Mouse (Mus musculus) embryonic facial prominence, embryonic 12.5 days (tissue): Measurements from ENCODE around the gene Vps33a. TPM values are rescaled to one million over a fixed set of nuclear protein-coding genes. Genes with fewer than 3 reads are reported as not detected.

ENCODE experiments used
- ATAC-seq: fragments of 200-750 bp; cut with Nextera tagmentation; 2 replicates; pipeline ENCODE4 v1.8.0; 2017; ENCODE audit not compliant: insufficient number of reproducible peaks, insufficient read depth, low FRiP score, low TSS enrichment
- H3K27ac ChIP-seq: fragments of 300-500 bp; sonication (generic); 2 replicates; pipeline ENCODE4 v1.5.1; 2016; ENCODE audit warnings: mild to moderate bottlenecking
- H3K27me3 ChIP-seq: fragments of 300-500 bp; sonication (generic); 2 replicates; pipeline ENCODE4 v1.6.1; 2016; ENCODE audit warnings: mild to moderate bottlenecking, moderate library complexity
- H3K36me3 ChIP-seq: fragments of 300-500 bp; sonication (generic); 2 replicates; pipeline ENCODE4 v1.6.1; 2016; ENCODE audit warnings: mild to moderate bottlenecking
- H3K4me1 ChIP-seq: fragments of 300-500 bp; sonication (generic); 2 replicates; pipeline ENCODE4 v1.6.1; 2016
- H3K4me2 ChIP-seq: fragments of 300-500 bp; sonication (generic); replicated peaks from 2 replicates; pipeline ENCODE4 v1.6.1; 2016; ENCODE audit warnings: mild to moderate bottlenecking, moderate library complexity
- H3K4me3 ChIP-seq: fragments of 300-500 bp; sonication (generic); 2 replicates; pipeline ENCODE4 v1.5.1; 2016; ENCODE audit warnings: mild to moderate bottlenecking
- H3K9ac ChIP-seq: fragments of 300-500 bp; sonication (generic); 2 replicates; pipeline ENCODE4 v1.6.1; 2016; ENCODE audit warnings: mild to moderate bottlenecking, moderate library complexity
- H3K9me3 ChIP-seq: fragments of 300-500 bp; sonication (generic); 2 replicates; pipeline ENCODE4 v1.6.1; 2016; ENCODE audit warnings: mild to moderate bottlenecking, moderate library complexity
- WGBS: fragments of 180-500 bp; shearing (Covaris S2); methylation state at CpG from one replicate; pipeline ENCODE4 v1.1.7; 2016; 5-methylcytosine and 5-hydroxymethylcytosine counted together
- polyA plus RNA-seq: library from polyadenylated mRNA; unstranded; fragments of >200 nt; fragmentation: Nextera tagmentation; extraction: Ambion mirVana; gene quantifications from 2 replicates; pipeline ENCODE4 v1.2.1, GENCODE M21; 2016

Gene Vps33a
- polyA plus RNA-seq, 1 experiment from 2014 or later = 26.8 TPM

DNA sequence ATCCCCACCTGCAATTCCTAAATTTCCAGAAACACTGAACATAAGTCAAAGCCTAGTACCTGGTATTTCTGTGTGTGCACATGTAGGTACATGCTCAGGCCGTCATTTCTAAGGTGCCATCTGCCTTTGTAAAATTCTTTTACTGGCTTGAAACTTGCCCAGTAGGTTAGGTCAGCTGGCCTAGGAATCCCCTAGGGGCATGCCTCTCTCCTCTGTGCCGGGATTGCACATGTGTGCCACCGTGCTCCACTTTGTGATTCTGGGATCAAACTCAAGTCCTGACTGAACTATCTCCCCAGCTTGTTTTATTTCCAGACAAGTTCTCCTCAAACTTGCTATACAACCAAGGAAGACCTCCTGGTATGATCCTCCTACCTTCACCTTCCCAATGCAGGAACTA is 3.9 kb upstream of the Vps33a start:
- Histone ChIP-seq H3K4me1 (peaks cover 6% of the 10 kb centered on the region), H3K27ac (no peak overlapping the region), H3K4me3 (no peak overlapping the region), H3K4me2 (no peak overlapping the region), H3K9ac (no peak overlapping the region), H3K36me3 (peaks cover 41% of the 10 kb centered on the region), H3K27me3 (no peaks in the 10 kb centered on the region), H3K9me3 (no peaks in the 10 kb centered on the region)
- WGBS = 73% methylated on average over 3 of the region's 3 CpGs
- ATAC-seq = no peak

DNA sequence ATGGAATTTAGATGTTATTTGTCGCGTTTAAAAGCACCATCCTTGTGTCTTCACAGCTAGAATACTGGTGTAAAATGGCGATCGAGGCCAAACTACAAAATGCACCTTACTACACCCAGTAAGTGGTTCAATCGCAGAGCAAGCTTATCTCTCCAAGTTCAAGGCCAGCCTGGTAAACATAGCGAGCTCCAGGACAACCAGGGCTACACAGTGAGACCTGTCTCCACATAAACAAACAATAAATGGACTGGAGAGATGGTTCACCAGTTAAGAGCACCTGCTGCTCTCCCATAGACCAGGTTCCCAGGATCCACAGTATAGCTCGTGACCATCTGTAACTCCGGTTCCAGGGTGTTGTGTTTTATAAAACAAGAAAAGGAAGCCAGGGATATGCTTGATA is 524 bp upstream of the Vps33a start:
- Histone ChIP-seq H3K9ac (no peak overlapping the region; the same call in 1 of the 2 replicates), H3K4me2 (peak overlapping the region; percentile 79), H3K36me3 (peaks cover 32% of the 10 kb centered on the region), H3K4me1 (peaks cover 6% of the 10 kb centered on the region), H3K27me3 (no peaks in the 10 kb centered on the region), H3K9me3 (no peaks in the 10 kb centered on the region), H3K27ac (no peak overlapping the region), H3K4me3 (peak overlapping the region; percentile 97)
- no peak for ATAC-seq
- 60% methylated on average over 8 of the region's 8 CpGs for WGBS

DNA sequence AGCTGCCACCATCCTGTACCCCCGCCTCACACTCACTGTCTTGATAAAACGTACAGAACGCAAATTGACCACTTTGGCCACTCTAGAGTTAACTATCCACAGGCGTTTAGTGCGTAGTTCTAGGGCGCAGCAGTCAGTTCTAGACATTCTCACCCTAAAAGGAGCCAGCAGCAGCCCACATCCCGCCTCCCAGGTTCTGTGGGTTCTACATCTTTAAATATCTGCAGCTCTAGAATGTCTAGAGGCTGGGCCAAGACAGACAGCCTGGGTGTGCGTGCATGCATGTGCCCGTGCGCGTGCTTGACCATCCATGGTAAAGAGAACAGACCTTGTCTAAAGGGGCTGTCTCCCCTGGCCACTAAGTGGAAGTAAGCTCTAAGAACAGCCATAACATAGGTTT is 11.7 kb downstream of the Vps33a start:
- no peak for ATAC-seq
- Histone ChIP-seq H3K27ac (no peak overlapping the region), H3K4me1 (no peaks in the 10 kb centered on the region), H3K4me2 (no peak overlapping the region), H3K36me3 (peaks cover 76% of the 10 kb centered on the region), H3K27me3 (no peaks in the 10 kb centered on the region), H3K4me3 (no peak overlapping the region), H3K9ac (no peak overlapping the region), H3K9me3 (no peaks in the 10 kb centered on the region)
- 95% methylated on average over 11 of the region's 11 CpGs for WGBS

DNA sequence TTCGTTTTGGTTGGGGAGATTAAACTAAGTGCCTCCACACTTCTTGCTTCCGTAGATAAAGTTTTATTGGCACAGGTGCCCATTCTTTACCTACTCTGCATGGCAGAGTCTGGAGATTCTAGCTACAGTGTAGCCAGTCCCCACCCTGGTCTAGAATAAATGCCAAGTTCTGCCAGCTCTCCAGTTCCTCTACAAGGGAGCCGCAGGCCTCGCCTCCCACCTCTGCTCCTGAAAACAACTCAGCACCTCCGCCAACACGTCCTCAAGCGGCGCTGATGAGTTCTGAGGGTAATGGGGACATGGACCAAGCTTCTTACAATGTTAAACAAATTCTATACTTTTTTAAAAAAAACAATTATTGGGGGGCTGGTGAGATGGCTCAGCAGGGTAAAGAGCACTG is 13.2 kb downstream of the Vps33a start:
- Histone ChIP-seq H3K4me3 (no peak overlapping the region), H3K36me3 (peaks cover 71% of the 10 kb centered on the region), H3K4me1 (no peaks in the 10 kb centered on the region), H3K4me2 (no peak overlapping the region), H3K27me3 (no peaks in the 10 kb centered on the region), H3K9me3 (no peaks in the 10 kb centered on the region), H3K9ac (no peak overlapping the region), H3K27ac (no peak overlapping the region)
- no peak for ATAC-seq
- WGBS = 93% methylated on average over 8 of the region's 8 CpGs

DNA sequence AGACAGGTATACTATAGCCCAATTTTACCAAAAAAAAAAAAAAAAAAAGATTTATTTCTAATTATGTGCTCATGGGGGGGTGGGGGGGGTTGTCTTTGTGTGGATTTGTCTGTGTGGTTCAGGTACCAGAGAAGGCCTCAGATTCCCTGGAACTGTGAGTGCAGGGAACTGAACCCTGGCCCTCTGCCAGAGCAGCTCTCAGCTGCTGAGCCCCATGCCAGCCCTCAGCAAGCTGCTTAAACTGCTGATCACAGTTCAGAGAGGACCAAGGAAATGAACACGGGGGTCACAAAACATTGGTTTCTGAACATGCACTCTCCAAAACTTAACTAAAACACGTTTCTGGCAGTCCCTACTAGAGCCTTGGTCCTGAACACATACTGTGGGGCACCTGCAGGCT is 16.4 kb downstream of the Vps33a start:
- Histone ChIP-seq H3K27me3 (no peaks in the 10 kb centered on the region), H3K9ac (no peak overlapping the region), H3K4me2 (no peak overlapping the region), H3K9me3 (no peaks in the 10 kb centered on the region), H3K4me3 (no peak overlapping the region), H3K36me3 (peaks cover 53% of the 10 kb centered on the region), H3K4me1 (no peaks in the 10 kb centered on the region), H3K27ac (no peak overlapping the region)
- ATAC-seq = no peak
- WGBS = 76% methylated on average over 2 of the region's 2 CpGs

DNA sequence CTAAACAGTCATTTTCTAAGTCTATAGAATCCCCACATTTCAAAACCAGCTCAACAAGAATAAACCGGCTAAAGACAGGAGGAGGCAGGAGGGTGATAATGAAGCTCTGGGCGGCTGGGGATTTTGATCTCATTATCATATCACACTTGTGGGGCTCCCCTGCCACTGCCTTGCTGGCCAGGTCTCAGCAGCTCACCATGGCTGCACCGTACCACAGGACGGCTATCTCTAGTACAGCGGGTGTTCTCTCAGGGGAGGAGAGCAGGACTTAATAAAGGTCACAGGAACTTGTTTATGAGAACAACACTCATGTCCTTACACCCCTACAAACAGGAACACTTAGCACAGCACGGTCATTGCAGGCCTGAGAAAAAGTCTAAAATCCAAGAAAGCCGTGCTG is 17.1 kb downstream of the Vps33a start:
- Histone ChIP-seq H3K9ac (no peak overlapping the region), H3K27me3 (no peaks in the 10 kb centered on the region), H3K4me2 (no peak overlapping the region), H3K36me3 (peaks cover 50% of the 10 kb centered on the region), H3K4me1 (no peaks in the 10 kb centered on the region), H3K4me3 (no peak overlapping the region), H3K9me3 (no peaks in the 10 kb centered on the region), H3K27ac (no peak overlapping the region)
- no peak for ATAC-seq
- 95% methylated on average over 7 of the region's 7 CpGs for WGBS

DNA sequence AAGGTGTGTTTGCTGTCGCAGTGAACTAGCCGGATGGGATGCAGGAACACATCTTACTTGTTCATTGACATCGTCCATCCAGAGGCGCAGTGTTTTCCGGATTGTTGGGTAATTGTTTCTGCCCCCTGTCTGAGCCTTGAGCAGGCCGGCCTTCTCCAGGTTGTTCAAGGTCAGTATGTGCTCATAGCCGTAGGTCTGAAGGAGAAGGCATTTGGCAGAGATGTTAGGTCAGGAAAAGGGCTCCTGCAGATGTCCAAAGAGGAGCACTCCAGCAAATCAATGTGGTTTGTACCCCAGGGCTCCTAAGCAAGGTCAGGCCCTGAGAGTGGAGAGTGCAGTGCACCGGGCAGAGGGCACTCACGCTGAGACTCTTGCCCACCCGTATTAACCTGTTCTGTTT is 39.0 kb downstream of the Vps33a start:
- no peaks in the 10 kb centered on the region for H3K9me3 ChIP-seq
- no peaks in the 10 kb centered on the region for H3K4me1 ChIP-seq
- ATAC-seq = no peak
- H3K4me3 ChIP-seq = no peak overlapping the region
- 94% methylated on average over 10 of the region's 10 CpGs for WGBS
- no peak overlapping the region for H3K4me2 ChIP-seq
- peaks cover 64% of the 10 kb centered on the region for H3K36me3 ChIP-seq
- H3K27me3 ChIP-seq = no peaks in the 10 kb centered on the region
- no peak overlapping the region for H3K9ac ChIP-seq
- H3K27ac ChIP-seq = no peak overlapping the region

DNA sequence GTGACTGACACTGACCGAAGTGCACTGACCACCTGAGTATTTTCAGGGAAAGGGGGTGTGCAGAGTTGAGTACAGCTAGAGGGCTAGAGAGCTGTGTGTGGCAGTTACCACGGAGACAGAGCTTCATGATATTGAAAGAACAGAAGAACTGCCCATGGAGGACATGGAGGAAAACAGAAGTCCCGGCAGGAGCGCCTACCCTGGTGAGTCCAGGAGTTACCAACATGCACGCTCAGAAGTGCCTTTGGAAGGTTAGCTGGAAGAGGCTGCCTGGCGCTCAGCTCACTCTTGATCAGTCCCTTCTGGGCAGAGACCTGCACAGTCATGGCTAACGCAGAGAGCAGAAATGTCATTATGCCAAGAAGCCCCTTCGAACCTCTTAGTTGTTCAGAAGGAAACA is 42.8 kb downstream of the Vps33a start:
- peaks cover 59% of the 10 kb centered on the region for H3K36me3 ChIP-seq
- no peak for ATAC-seq
- no peak overlapping the region for H3K27ac ChIP-seq
- H3K4me1 ChIP-seq = no peaks in the 10 kb centered on the region
- H3K27me3 ChIP-seq = no peaks in the 10 kb centered on the region
- H3K4me2 ChIP-seq = no peak overlapping the region
- 84% methylated on average over 8 of the region's 8 CpGs for WGBS
- H3K4me3 ChIP-seq = no peak overlapping the region
- no peaks in the 10 kb centered on the region for H3K9me3 ChIP-seq
- H3K9ac ChIP-seq = no peak overlapping the region

DNA sequence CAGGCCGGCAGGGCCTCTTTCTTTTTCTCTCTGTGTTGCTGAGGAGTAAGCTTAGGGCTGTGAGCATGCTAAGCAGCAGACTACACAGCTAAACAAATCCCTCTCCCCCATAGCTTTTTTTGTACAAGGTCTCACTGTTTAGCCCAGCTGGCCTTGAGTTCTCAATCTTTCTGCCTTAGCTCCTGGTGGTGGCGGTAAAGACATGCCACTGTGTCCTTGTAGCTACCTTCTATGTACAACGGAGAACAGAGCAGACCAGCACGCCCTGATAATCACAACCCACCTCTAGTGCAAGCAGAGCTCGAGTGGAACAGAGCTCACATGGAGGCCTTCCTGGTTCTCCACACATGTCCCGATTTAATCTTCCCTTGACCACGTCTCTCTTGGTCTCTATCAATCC is 44.2 kb downstream of the Vps33a start:
- Histone ChIP-seq H3K4me1 (peaks cover 5% of the 10 kb centered on the region; the same call in 1 of the 2 replicates), H3K27ac (no peak overlapping the region), H3K36me3 (peaks cover 49% of the 10 kb centered on the region), H3K9ac (no peak overlapping the region), H3K9me3 (no peaks in the 10 kb centered on the region), H3K4me2 (no peak overlapping the region), H3K27me3 (no peaks in the 10 kb centered on the region), H3K4me3 (no peak overlapping the region)
- no peak for ATAC-seq
- WGBS = 78% methylated on average over 7 of the region's 7 CpGs

DNA sequence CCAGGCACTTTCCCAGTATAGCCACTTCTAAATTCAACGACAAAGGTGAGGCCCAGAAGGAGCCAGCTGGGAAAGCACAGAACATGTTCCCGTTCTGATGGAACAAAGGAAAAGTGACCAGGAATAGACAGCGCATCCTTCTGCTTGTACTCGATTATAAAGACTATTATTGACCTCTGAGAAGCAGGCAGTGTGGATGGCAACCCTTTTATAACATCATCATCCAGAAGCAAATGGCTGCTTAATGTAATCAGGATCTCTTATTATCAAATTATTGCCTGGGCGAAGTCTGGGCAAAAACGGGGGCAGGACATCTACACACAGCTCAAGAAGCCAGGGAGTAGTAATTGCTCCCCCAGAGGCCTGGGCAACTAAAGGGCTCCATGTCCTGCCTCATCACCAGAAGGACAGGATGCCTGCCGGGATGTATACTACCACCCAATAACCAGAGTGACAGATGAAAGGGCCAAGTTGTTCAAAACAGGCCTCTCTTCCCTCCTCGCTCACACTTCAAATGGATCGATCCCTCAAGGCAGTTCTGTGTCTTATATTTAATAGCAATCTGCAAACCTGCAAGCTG is 46.8 kb downstream of the Vps33a start:
- Histone ChIP-seq H3K27ac (no peak overlapping the region), H3K9ac (no peak overlapping the region), H3K9me3 (no peaks in the 10 kb centered on the region), H3K4me3 (no peak overlapping the region), H3K4me2 (no peak overlapping the region), H3K27me3 (no peaks in the 10 kb centered on the region), H3K4me1 (peaks cover 20% of the 10 kb centered on the region), H3K36me3 (peaks cover 22% of the 10 kb centered on the region)
- WGBS = 94% methylated on average over 9 of the region's 9 CpGs
- ATAC-seq = no peak

DNA sequence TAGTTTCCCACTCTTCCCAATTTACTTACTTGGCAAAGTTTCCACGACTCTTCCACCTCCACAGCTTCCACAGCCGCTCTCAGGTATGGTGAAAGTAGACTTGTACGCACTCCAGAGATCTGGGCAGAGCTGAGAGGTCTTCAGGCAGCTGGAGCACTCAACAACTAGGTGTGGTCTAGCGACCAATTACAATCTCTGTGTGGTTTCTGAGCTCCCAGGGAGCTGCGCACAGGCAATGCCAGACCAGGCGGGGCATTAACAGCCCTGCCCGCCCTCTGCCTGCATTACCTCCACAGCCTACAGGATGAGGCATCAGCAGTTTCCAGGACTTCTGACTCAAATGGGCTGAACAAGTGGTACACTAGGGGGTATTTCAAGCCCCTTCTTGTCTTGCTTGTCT is 47.6 kb downstream of the Vps33a start, which contains the start of gene Gm49027:
Gene Gm49027 (minus strand): TSS at position 208 of the 400 bp plus-strand sequence.
- Histone ChIP-seq H3K36me3 (peaks cover 17% of the 10 kb centered on the region), H3K9me3 (no peaks in the 10 kb centered on the region), H3K27me3 (no peaks in the 10 kb centered on the region), H3K4me2 (peak within 1 kb of the TSS; percentile 80), H3K4me3 (peak within 1 kb of the TSS; percentile 88), H3K4me1 (peaks cover 20% of the 10 kb centered on the region), H3K9ac (peak within 1 kb of the TSS; percentile 29; the same call in 1 of the 2 replicates), H3K27ac (0 out of 2 replicates have a peak within 1 kb of the TSS, but pooled peaks have one; percentile 48)
- 81% methylated on average over 7 of the region's 7 CpGs for WGBS
- ATAC-seq = no peak

DNA sequence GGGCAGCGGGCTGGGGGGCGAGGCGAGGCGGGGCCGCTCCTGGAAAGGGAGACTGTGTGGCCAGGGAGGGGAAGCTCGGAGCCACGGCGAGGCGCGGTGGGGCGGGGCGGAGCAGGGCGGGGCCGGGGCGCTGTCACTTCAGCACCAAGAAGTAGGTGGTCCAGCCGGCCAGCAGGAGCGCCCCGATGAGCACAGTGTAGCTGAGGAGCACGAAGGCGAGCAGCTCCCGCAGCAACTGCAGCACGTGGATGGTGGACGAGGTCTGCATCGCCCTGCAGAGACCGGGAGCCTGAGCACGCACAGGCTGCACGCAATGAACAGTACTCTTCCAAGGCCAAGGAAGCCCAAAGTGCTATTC is 48.5 kb downstream of the Vps33a start:
- Histone ChIP-seq H3K27ac (0 out of 2 replicates have a peak overlapping the region, but pooled peaks have one; percentile 48), H3K9ac (peak overlapping the region; percentile 29; the same call in 1 of the 2 replicates)
- WGBS = under 1% methylated on average over 24 of the region's 27 CpGs

More for the DNA sequence above, 48.5 kb downstream of the Vps33a start:
- ATAC-seq = peak; percentile 93
- H3K9me3 ChIP-seq = no peaks in the 10 kb centered on the region
- no peaks in the 10 kb centered on the region for H3K27me3 ChIP-seq
- H3K4me2 ChIP-seq = peak overlapping the region; percentile 80
- peaks cover 20% of the 10 kb centered on the region for H3K4me1 ChIP-seq
- peaks cover 16% of the 10 kb centered on the region; the same call in 1 of the 2 replicates for H3K36me3 ChIP-seq
- H3K4me3 ChIP-seq = peak overlapping the region; percentile 88
